Comparison of ENCODE assay signal across 8 mouse cellular contexts in the genomic region with DNA sequence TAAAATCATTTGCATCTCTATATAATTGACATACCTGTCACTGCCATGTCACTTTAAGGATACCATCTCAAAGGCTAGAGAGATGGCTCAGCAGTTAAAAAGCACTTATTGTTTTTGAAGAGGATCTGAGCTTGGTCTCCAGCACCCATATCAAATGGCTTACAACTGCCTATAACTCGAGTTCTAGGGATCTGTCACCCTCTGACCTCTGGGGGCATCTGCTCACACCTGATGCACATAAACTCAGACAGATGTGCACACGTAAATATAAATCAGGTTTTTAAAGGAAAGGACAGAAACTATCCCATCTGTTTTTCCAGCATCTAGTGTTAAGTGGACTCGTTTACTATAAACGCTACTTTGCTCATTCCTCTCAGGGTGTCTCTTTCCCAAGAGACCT. TPM values are rescaled to one million over a fixed set of nuclear protein-coding genes. Genes with fewer than 3 reads are reported as not detected.
A peak's percentile ranks its signal among the peaks of the same experiment; 100 is the strongest.
DNase-seq lines count a peak whose midpoint lies in the region; ATAC-seq and TF ChIP-seq lines count a peak whose summit lies in the region.

No protein-coding gene starts in this region.

- TF ChIP-seq POLR2A in CH12.LX (IDR thresholded peaks at IDR 0.05; ENCODE audit: low read depth, low read length) = no peak

- H3K4me3 ChIP-seq in heart, embryonic 13.5 days = peak overlapping the region; percentile 86
- peak overlapping the region; percentile 89 to 96 (median 91) for H3K4me3 ChIP-seq in CH12.LX (replicated peaks in 1 of 3; ENCODE audit: low read depth in 2 of 3, low read length in 2 of 3, poor library complexity in 1 of 3)
- peak overlapping the region; percentile 79 for H3K4me3 ChIP-seq in forebrain, embryonic 15.5 days
- peak overlapping the region; percentile 97 for H3K4me3 ChIP-seq in liver, postnatal 0 days (ENCODE audit: low read depth, low read length)

- intact Hi-C loops in heart, postnatal 10 days (cut with DNase I) = loop anchor here (10.0 kb wide), 1 partner anchor 532 kb away; a partner anchor contains a TSS

- TF ChIP-seq EP300 in CH12.LX (IDR thresholded peaks at IDR 0.05; ENCODE audit: low read length) = no peak
- TF ChIP-seq EP300 in liver, postnatal 0 days (IDR thresholded peaks at IDR 0.05; ENCODE audit: low read depth) = no peak

- ATAC-seq in heart, embryonic 13.5 days (ENCODE audit: extremely low read depth, insufficient number of reproducible peaks, low FRiP score, low TSS enrichment) = no peak
- no peak for ATAC-seq in forebrain, embryonic 15.5 days (replicated peaks)
- no peak for ATAC-seq in liver, postnatal 0 days

- TF ChIP-seq CTCF in CH12.LX (conservative IDR thresholded peaks at IDR 0.05 in 1 of 2, IDR thresholded peaks at IDR 0.05 in 1 of 2; ENCODE audit: low read depth in 2 of 2, low read length in 2 of 2) = no peak; a peak in 1 of 4 replicates
- TF ChIP-seq CTCF in liver, postnatal 0 days (IDR thresholded peaks at IDR 0.05; ENCODE audit: low read depth) = no peak

- dilution Hi-C loops in CH12.LX (cut with MboI; ENCODE audit: extremely low pct_ligation_motif_present, extremely low pct_unique_long_range_greater_than_20kb, low sequenced_read_pairs) = no loop called here

- 0 out of 2 replicates have a peak, but pooled peaks cover 3% of the 10 kb centered on the region for H3K9me3 ChIP-seq in heart, embryonic 13.5 days
- peaks cover 6% of the 10 kb centered on the region for H3K9me3 ChIP-seq in CH12.LX (replicated peaks; ENCODE audit: low read length)
- no peaks in the 10 kb centered on the region for H3K9me3 ChIP-seq in forebrain, embryonic 15.5 days
- H3K9me3 ChIP-seq in liver, postnatal 0 days (ENCODE audit: low read length) = no peaks in the 10 kb centered on the region

- TF ChIP-seq RAD21 in CH12.LX (IDR thresholded peaks at IDR 0.05; ENCODE audit: low read depth, low read length) = no peak

- in situ Hi-C loops in CH12.LX (cut with MboI; ENCODE audit: low pct_ligation_motif_present, low pct_unique_long_range_greater_than_20kb, low sequenced_read_pairs) = loop anchor here (25.0 kb wide), 1 partner anchor 424 kb away; a partner anchor contains a TSS

- DNase-seq in heart, postnatal 10 days = no peak
- DNase-seq in CH12.LX (ENCODE audit: extremely low read depth) = peak; percentile 31
- DNase-seq in liver, postnatal 0 days = no peak
- no peak for DNase-seq in right cerebral cortex, adult 18-20 months
- no peak for DNase-seq in adrenal gland, postnatal 10 days
- DNase-seq in c-Kit-positive CD71-positive TER-119-positive erythroid progenitor cells, embryonic 14.5 days (ENCODE audit: low spot score) = no peak

- peak overlapping the region; percentile 94 for H3K27ac ChIP-seq in heart, embryonic 13.5 days (replicated peaks)
- peak overlapping the region; percentile 95 for H3K27ac ChIP-seq in CH12.LX (ENCODE audit: insufficient read depth, low read depth)
- peak overlapping the region; percentile 91 for H3K27ac ChIP-seq in forebrain, embryonic 15.5 days (replicated peaks)
- H3K27ac ChIP-seq in liver, postnatal 0 days (ENCODE audit: low read depth) = peak overlapping the region; percentile 93

- peak overlapping the region; percentile 91 for H3K9ac ChIP-seq in heart, embryonic 13.5 days
- peak overlapping the region; percentile 81 for H3K9ac ChIP-seq in CH12.LX (ENCODE audit: insufficient read depth, low read depth)
- H3K9ac ChIP-seq in forebrain, embryonic 15.5 days (replicated peaks) = peak overlapping the region; percentile 79
- H3K9ac ChIP-seq in liver, postnatal 0 days (replicated peaks) = peak overlapping the region; percentile 97

- WGBS in heart, embryonic 13.5 days = 12% methylated on average over 4 of the region's 4 CpGs
- 6% methylated on average over 4 of the region's 4 CpGs for WGBS in forebrain, embryonic 15.5 days
- 14% methylated on average over 4 of the region's 4 CpGs for WGBS in liver, postnatal 0 days (ENCODE audit: insufficient replicate concordance)

- peak overlapping the region; percentile 84 for H3K4me2 ChIP-seq in heart, embryonic 13.5 days
- H3K4me2 ChIP-seq in CH12.LX (ENCODE audit: insufficient read depth, low read depth, poor library complexity, severe bottlenecking) = peak overlapping the region; percentile 93
- H3K4me2 ChIP-seq in forebrain, embryonic 15.5 days (replicated peaks) = peak overlapping the region; percentile 92
- peak overlapping the region; percentile 92 for H3K4me2 ChIP-seq in liver, postnatal 0 days (ENCODE audit: low read depth, low read length)

- H3K27me3 ChIP-seq in heart, embryonic 13.5 days (replicated peaks) = peaks cover 8% of the 10 kb centered on the region; the same call in 1 of the 2 replicates
- H3K27me3 ChIP-seq in CH12.LX (replicated peaks) = no peaks in the 10 kb centered on the region
- no peaks in the 10 kb centered on the region for H3K27me3 ChIP-seq in forebrain, embryonic 15.5 days
- H3K27me3 ChIP-seq in liver, postnatal 0 days (ENCODE audit: insufficient read depth, low read length) = no peaks in the 10 kb centered on the region

- H3K4me1 ChIP-seq in heart, embryonic 13.5 days = peaks cover 25% of the 10 kb centered on the region
- peaks cover 0 to 28% of the 10 kb centered on the region in 2 experiments; a peak in 2 of 4 replicates for H3K4me1 ChIP-seq in CH12.LX (ENCODE audit: control insufficient read depth in 1 of 2, insufficient read depth in 2 of 2)
- peaks cover 27% of the 10 kb centered on the region for H3K4me1 ChIP-seq in forebrain, embryonic 15.5 days
- peaks cover 22% of the 10 kb centered on the region for H3K4me1 ChIP-seq in liver, postnatal 0 days (ENCODE audit: insufficient read depth)

- H3K36me3 ChIP-seq in heart, embryonic 13.5 days = peaks cover 4% of the 10 kb centered on the region
- H3K36me3 ChIP-seq in CH12.LX (replicated peaks in 1 of 2; ENCODE audit: control insufficient read depth in 1 of 2, insufficient read depth in 1 of 2, low read length in 1 of 2) = peaks cover under 1 to 14% of the 10 kb centered on the region in 2 experiments
- H3K36me3 ChIP-seq in forebrain, embryonic 15.5 days = no peaks in the 10 kb centered on the region
- H3K36me3 ChIP-seq in liver, postnatal 0 days (replicated peaks; ENCODE audit: insufficient read depth, low read length) = peaks cover under 1% of the 10 kb centered on the region; the same call in 1 of the 2 replicates

- peaks cover 29% of the 10 kb centered on the region for H3K79me2 ChIP-seq in CH12.LX (replicated peaks; ENCODE audit: control insufficient read depth, extremely low read depth, insufficient read depth, poor library complexity, severe bottlenecking)

TF ChIP-seq in CH12.LX, 34 proteins besides CTCF, POLR2A, EP300 and RAD21:
- no peak for TF ChIP-seq MAFK (IDR thresholded peaks at IDR 0.05; ENCODE audit: insufficient replicate concordance, low read length)
- TF ChIP-seq PAX5 (IDR thresholded peaks at IDR 0.05; ENCODE audit: low read length) = no peak
- no peak for TF ChIP-seq HCFC1 (IDR thresholded peaks at IDR 0.05; ENCODE audit: low read depth, low read length)
- no peak for TF ChIP-seq MEF2A (IDR thresholded peaks at IDR 0.05; ENCODE audit: borderline replicate concordance, low read depth, low read length)
- TF ChIP-seq KAT2A (IDR thresholded peaks at IDR 0.05; ENCODE audit: insufficient replicate concordance, low read length) = no peak
- no peak for TF ChIP-seq RCOR1 (conservative IDR thresholded peaks at IDR 0.05; ENCODE audit: low read depth, low read length)
- TF ChIP-seq NRF1 (IDR thresholded peaks at IDR 0.05; ENCODE audit: low read depth, low read length) = no peak
- TF ChIP-seq SMC3 (IDR thresholded peaks at IDR 0.05; ENCODE audit: low read depth, low read length) = no peak
- TF ChIP-seq ZMIZ1 (IDR thresholded peaks at IDR 0.05; ENCODE audit: low read depth, low read length) = no peak
- no peak for TF ChIP-seq MAX (IDR thresholded peaks at IDR 0.05; ENCODE audit: low read length)
- no peak for TF ChIP-seq ZNF384 (IDR thresholded peaks at IDR 0.05; ENCODE audit: low read depth, low read length)
- no peak for TF ChIP-seq TBP (conservative IDR thresholded peaks at IDR 0.05; ENCODE audit: low read depth, low read length)

RNA-seq across cellular contexts. Expression of a gene that starts 0.9 kb away (rescaled TPM):
- polyA plus RNA-seq in heart, embryonic 13.5 days (2015; fragmentation: Nextera tagmentation; extraction: Ambion mirVana) = 0.15 and 0.28 TPM in 2 replicates
- under 1 TPM; 0.26 to 0.27 TPM for total RNA-seq in heart, postnatal 10 days (2021)
- total RNA-seq in CH12.LX (2012; rRNA removed) (0.25 and 0.64 TPM in 2 replicates), CH12.LX (2014; rRNA removed) (0.44 and 0.58 TPM in 2 replicates)
- 0.24 and 0.27 TPM in 2 replicates for polyA plus RNA-seq in CH12.LX (2012; ENCODE audit: insufficient read length, low read depth)
- polyA plus RNA-seq in forebrain, embryonic 15.5 days (2015; fragmentation: Nextera tagmentation; extraction: Ambion mirVana) = 0.23 and 0.28 TPM in 2 replicates
- polyA plus RNA-seq in liver, postnatal 0 days (2015; fragmentation: Nextera tagmentation; extraction: Ambion mirVana) = 0.28 and 0.32 TPM in 2 replicates
- total RNA-seq in adrenal gland, postnatal 10 days (2021) = under 1 TPM; 0.58 to 0.60 TPM

RNA-seq across cellular contexts. Expression of a gene that starts 0.9 kb away (rescaled TPM):
- polyA plus RNA-seq in heart, embryonic 13.5 days (2015; fragmentation: Nextera tagmentation; extraction: Ambion mirVana) = 25.6 and 29.3 TPM in 2 replicates
- total RNA-seq in heart, postnatal 10 days (2021) = 10 to 100 TPM; 16.0 to 18.4 TPM
- total RNA-seq in CH12.LX (2012; rRNA removed) (32.4 and 39.9 TPM in 2 replicates), CH12.LX (2014; rRNA removed) (28.7 and 29.9 TPM in 2 replicates)
- polyA plus RNA-seq in CH12.LX (2012; ENCODE audit: insufficient read length, low read depth) = 38.7 and 44.2 TPM in 2 replicates
- 32.4 and 36.4 TPM in 2 replicates for polyA plus RNA-seq in forebrain, embryonic 15.5 days (2015; fragmentation: Nextera tagmentation; extraction: Ambion mirVana)
- polyA plus RNA-seq in liver, postnatal 0 days (2015; fragmentation: Nextera tagmentation; extraction: Ambion mirVana) = 11.8 and 11.9 TPM in 2 replicates
- 10 to 100 TPM; 17.7 to 20.8 TPM for total RNA-seq in adrenal gland, postnatal 10 days (2021)

RNA-seq across cellular contexts. Expression of a gene that starts 17.6 kb away (rescaled TPM):
- 18.6 and 21.1 TPM in 2 replicates for polyA plus RNA-seq in heart, embryonic 13.5 days (2015; fragmentation: Nextera tagmentation; extraction: Ambion mirVana)
- total RNA-seq in heart, postnatal 10 days (2021) = 10 to 100 TPM; 22.2 to 26.1 TPM
- total RNA-seq in CH12.LX (2012; rRNA removed) (45.2 and 63.5 TPM in 2 replicates), CH12.LX (2014; rRNA removed) (40.9 and 45.7 TPM in 2 replicates)
- polyA plus RNA-seq in CH12.LX (2012; ENCODE audit: insufficient read length, low read depth) = 97.4 and 101 TPM in 2 replicates
- polyA plus RNA-seq in forebrain, embryonic 15.5 days (2015; fragmentation: Nextera tagmentation; extraction: Ambion mirVana) = 33.7 and 35.1 TPM in 2 replicates
- 4.8 TPM in 2 replicates for polyA plus RNA-seq in liver, postnatal 0 days (2015; fragmentation: Nextera tagmentation; extraction: Ambion mirVana)
- 10 to 100 TPM; 19.8 to 22.1 TPM for total RNA-seq in adrenal gland, postnatal 10 days (2021)
